Mouse (Mus musculus) intestine, embryonic 14.5 days (tissue): ENCODE data around the gene Cfb. TPM values are rescaled to one million over a fixed set of nuclear protein-coding genes. Genes with fewer than 3 reads are reported as not detected.
"Not testable (repeated sequence)": the region's sequence is repeated elsewhere in the genome, so short reads cannot be mapped to it uniquely, and the experiment has no call there.

Source experiments
- ATAC-seq: fragments of 200-750 bp; cut with Nextera tagmentation; replicated peaks from 2 replicates; pipeline ENCODE4 v1.8.0; 2017; ENCODE audit warnings: low read depth, moderate number of reproducible peaks, moderate TSS enrichment, moderate library complexity; ENCODE audit not compliant: low FRiP score, low TSS enrichment
- DNase-seq: peaks from one replicate; pipeline ENCODE4 v3.0.0-alpha.2; 2018; ENCODE audit warnings: low spot score
- H3K27ac ChIP-seq: fragments of 300-500 bp; sonication (generic); 2 replicates; pipeline ENCODE4 v1.5.1; 2014; ENCODE audit warnings: low read depth, mild to moderate bottlenecking, control low read depth
- H3K27me3 ChIP-seq: fragments of 300-500 bp; sonication (generic); replicated peaks from 2 replicates; pipeline ENCODE4 v1.6.1; 2014; ENCODE audit warnings: low read length, control low read depth; ENCODE audit not compliant: control insufficient read depth, insufficient read depth
- H3K36me3 ChIP-seq: fragments of 300-500 bp; sonication (generic); 2 replicates; pipeline ENCODE4 v1.6.1; 2014; ENCODE audit warnings: low read length, control low read depth; ENCODE audit not compliant: control insufficient read depth, insufficient read depth
- H3K4me1 ChIP-seq: fragments of 300-500 bp; sonication (generic); replicated peaks from 2 replicates; pipeline ENCODE4 v1.6.1; 2014; ENCODE audit warnings: low read length, control low read depth, mixed read lengths; ENCODE audit not compliant: control insufficient read depth, insufficient read depth
- H3K4me2 ChIP-seq: fragments of 300-500 bp; sonication (generic); 2 replicates; pipeline ENCODE4 v1.6.1; 2014; ENCODE audit warnings: low read length
- H3K4me3 ChIP-seq: fragments of 300-500 bp; sonication (generic); 2 replicates; pipeline ENCODE4 v1.5.1; 2014; ENCODE audit warnings: low read depth, low read length, control low read depth, mixed read lengths
- H3K9ac ChIP-seq: fragments of 300-500 bp; sonication (generic); 2 replicates; pipeline ENCODE4 v1.6.1; 2014; ENCODE audit warnings: mild to moderate bottlenecking, low read length
- H3K9me3 ChIP-seq: fragments of 300-500 bp; sonication (generic); 2 replicates; pipeline ENCODE4 v1.6.1; 2016; ENCODE audit warnings: low read length, control low read depth; ENCODE audit not compliant: control insufficient read depth
- WGBS: fragments of 180-500 bp; shearing (Covaris S2); extraction: QIAGEN DNeasy Blood & Tissue Kit; methylation state at CpG from one replicate; pipeline ENCODE4 v1.1.7; 2014; 5-methylcytosine and 5-hydroxymethylcytosine counted together
- polyA plus RNA-seq: library from polyadenylated mRNA; unstranded; fragments of >200 nt; fragmentation: Nextera tagmentation; extraction: Ambion mirVana; gene quantifications from 2 replicates; pipeline ENCODE4 v1.2.1, GENCODE M21; 2014

Cfb gene
- polyA plus RNA-seq, 1 experiment from 2014 or later, result 19.4 TPM

GRCm38 (mm10) chr17:34836856-34837221, 25.5 kb downstream of the Cfb start, which contains the start of the genes Stk19 and Dxo:
TSS of gene Stk19 (minus strand) at chr17:34836945.
TSS of gene Dxo (plus strand) at chr17:34837019.
- peaks cover 17% of the 10 kb centered on the region for H3K4me1 ChIP-seq
- peak within 1 kb of the TSS; percentile 84 for H3K4me3 ChIP-seq
- no peaks in the 10 kb centered on the region for H3K9me3 ChIP-seq
- DNase-seq (peak; percentile 98), ATAC-seq (peak; percentile 91)
- peak within 1 kb of the TSS; percentile 73 for H3K27ac ChIP-seq
- peak within 1 kb of the TSS; percentile 78 for H3K9ac ChIP-seq
- under 1% methylated on average over 40 of the region's 40 CpGs for WGBS
- peaks cover 52% of the 10 kb centered on the region for H3K36me3 ChIP-seq
- no peaks in the 10 kb centered on the region for H3K27me3 ChIP-seq
- H3K4me2 ChIP-seq, result peak within 1 kb of the TSS; percentile 94

GRCm38 (mm10) chr17:34836155-34836855, 26.0 kb downstream of the Cfb start:
- H3K4me1 ChIP-seq, result peaks cover 17% of the 10 kb centered on the region
- peak overlapping the region; percentile 78 for H3K9ac ChIP-seq
- WGBS, result 4% methylated on average over 48 of the region's 48 CpGs
- H3K27ac ChIP-seq, result peak overlapping the region; percentile 73
- H3K27me3 ChIP-seq, result no peaks in the 10 kb centered on the region
- H3K36me3 ChIP-seq, result peaks cover 49% of the 10 kb centered on the region
- DNase-seq (no peak), ATAC-seq (peak; percentile 80)
- no peaks in the 10 kb centered on the region for H3K9me3 ChIP-seq
- H3K4me3 ChIP-seq, result peak overlapping the region; percentile 84
- H3K4me2 ChIP-seq, result peak overlapping the region; percentile 94

- not testable (repeated sequence) for ATAC-seq
- 96% methylated on average over 1 of the region's 1 CpGs for WGBS
These were observed 31.5 kb downstream of the Cfb start for GRCm38 (mm10) chr17:34830776-34831175.

GRCm38 (mm10) chr17:34814818-34815370, 47.4 kb downstream of the Cfb start:
- no peaks in the 10 kb centered on the region for H3K9me3 ChIP-seq
- no peaks in the 10 kb centered on the region for H3K27me3 ChIP-seq
- no peak overlapping the region for H3K4me3 ChIP-seq
- no peaks in the 10 kb centered on the region for H3K4me1 ChIP-seq
- no peak overlapping the region for H3K4me2 ChIP-seq
- no peak overlapping the region for H3K9ac ChIP-seq
- DNase-seq, result no peak
- no peak for ATAC-seq
- 75% methylated on average over 7 of the region's 7 CpGs for WGBS
- no peaks in the 10 kb centered on the region for H3K36me3 ChIP-seq
- H3K27ac ChIP-seq, result no peak overlapping the region

More at GRCm38 (mm10) chr17:34830776-34831175, 31.5 kb downstream of the Cfb start:
- H3K36me3 ChIP-seq, result peaks cover 55% of the 10 kb centered on the region
- H3K9ac ChIP-seq, H3K27ac ChIP-seq, H3K4me3 ChIP-seq, H3K9me3 ChIP-seq, DNase-seq, H3K4me1 ChIP-seq, H3K27me3 ChIP-seq, H3K4me2 ChIP-seq: not testable (repeated sequence)

- H3K27ac ChIP-seq, H3K9ac ChIP-seq, H3K4me3 ChIP-seq, H3K9me3 ChIP-seq, H3K4me1 ChIP-seq, H3K4me2 ChIP-seq, ATAC-seq, H3K36me3 ChIP-seq, H3K27me3 ChIP-seq: not testable (repeated sequence)
- 63% methylated on average over 12 of the region's 12 CpGs for WGBS
- peak; percentile 70 for DNase-seq
These were observed 48.6 kb downstream of the Cfb start for GRCm38 (mm10) chr17:34813747-34814146.

GRCm38 (mm10) chr17:34811275-34811674, 51.0 kb downstream of the Cfb start:
- no peaks in the 10 kb centered on the region for H3K4me1 ChIP-seq
- H3K9ac ChIP-seq, result no peak overlapping the region
- DNase-seq, result no peak
- H3K36me3 ChIP-seq, result no peaks in the 10 kb centered on the region
- no peak for ATAC-seq
- no peaks in the 10 kb centered on the region for H3K27me3 ChIP-seq
- H3K4me3 ChIP-seq, result no peak overlapping the region
- WGBS, result 66% methylated on average over 15 of the region's 15 CpGs
- H3K4me2 ChIP-seq, result no peak overlapping the region
- no peaks in the 10 kb centered on the region for H3K9me3 ChIP-seq
- H3K27ac ChIP-seq, result no peak overlapping the region

- H3K4me1 ChIP-seq, H3K4me2 ChIP-seq, H3K27ac ChIP-seq, H3K27me3 ChIP-seq, ATAC-seq, H3K9me3 ChIP-seq, H3K4me3 ChIP-seq, DNase-seq, H3K36me3 ChIP-seq, H3K9ac ChIP-seq: not testable (repeated sequence)
- 77% methylated on average over 8 of the region's 8 CpGs for WGBS
These were observed 51.5 kb downstream of the Cfb start for GRCm38 (mm10) chr17:34810811-34811210.

- not testable (repeated sequence) for H3K4me2 ChIP-seq, H3K4me1 ChIP-seq, H3K27me3 ChIP-seq, H3K9ac ChIP-seq, H3K27ac ChIP-seq, DNase-seq, H3K36me3 ChIP-seq, H3K4me3 ChIP-seq, ATAC-seq, H3K9me3 ChIP-seq
- 78% methylated on average over 5 of the region's 5 CpGs for WGBS
These were observed 51.9 kb downstream of the Cfb start for GRCm38 (mm10) chr17:34810411-34810810.
